8 mouse cellular contexts compared by ENCODE assay signal in genomic region chr5:142416070-142416775, GRCm38 (mm10). TPM values are rescaled to one million over a fixed set of nuclear protein-coding genes. Genes with fewer than 3 reads are reported as not detected.
A peak's percentile ranks its signal among the peaks of the same experiment; 100 is the strongest.
DNase-seq lines count a peak whose midpoint lies in the region; ATAC-seq and TF ChIP-seq lines count a peak whose summit lies in the region.

No protein-coding gene starts in this region.

- no peaks in the 10 kb centered on the region for H3K27me3 ChIP-seq in spleen, adult 2 months (ENCODE audit: control insufficient read depth, insufficient read depth, low read length)
- no peaks in the 10 kb centered on the region for H3K27me3 ChIP-seq in lung, postnatal 0 days (replicated peaks; ENCODE audit: insufficient read depth, low read length)

- no peak for TF ChIP-seq CTCF in spleen, adult 2 months (IDR thresholded peaks at IDR 0.05; ENCODE audit: extremely low read depth, insufficient read depth, insufficient read length, insufficient replicate concordance)
- no peak for TF ChIP-seq CTCF in lung, postnatal 0 days (IDR thresholded peaks at IDR 0.05)

- intact Hi-C loops in gastrocnemius, postnatal 14 days (cut with DNase I; ENCODE audit: low total_unique reads) = no loop called here

- H3K9me3 ChIP-seq in lung, postnatal 0 days (ENCODE audit: low read length) = no peaks in the 10 kb centered on the region

- peak; percentile 44; the same call in 1 of the 2 replicates for TF ChIP-seq EP300 in lung, postnatal 0 days (IDR thresholded peaks at IDR 0.05)

- H3K4me1 ChIP-seq in spleen, adult 2 months (ENCODE audit: control insufficient read depth, insufficient read depth, insufficient read length) = peaks cover 31% of the 10 kb centered on the region; the same call in 1 of the 2 replicates
- peaks cover 22% of the 10 kb centered on the region for H3K4me1 ChIP-seq in lung, postnatal 0 days (ENCODE audit: insufficient read depth, low read depth, low read length)

- peak; percentile 25 for ATAC-seq in lung, postnatal 0 days

- DNase-seq in gastrocnemius, adult 18-20 months (ENCODE audit: low spot score) = peak; percentile 65
- no peak for DNase-seq in gastrocnemius, postnatal 14 days
- DNase-seq in spleen, adult 2 months (ENCODE audit: low read depth in 1 of 2, low spot score in 2 of 2) = peak; percentile 33 to 53
- DNase-seq in spleen, adult 12 weeks (ENCODE audit: low spot score) = no peak
- peak; percentile 40 for DNase-seq in lung, postnatal 0 days (ENCODE audit: low spot score)
- DNase-seq in thymus, postnatal 10 days (ENCODE audit: low spot score in 2 of 2) = peak; percentile 47 to 49
- no peak for DNase-seq in layer of hippocampus, postnatal 14 days (ENCODE audit: low spot score in 2 of 2)
- DNase-seq in left cerebral cortex, adult 11 months (ENCODE audit: low spot score) = no peak

- peaks cover 3% of the 10 kb centered on the region for H3K36me3 ChIP-seq in spleen, adult 2 months (ENCODE audit: control insufficient read depth, insufficient read depth, low read length)
- H3K36me3 ChIP-seq in lung, postnatal 0 days (ENCODE audit: insufficient read depth, low read length) = no peaks in the 10 kb centered on the region; the same call in 1 of the 2 replicates

- TF ChIP-seq POLR2A in spleen, adult 2 months (IDR thresholded peaks at IDR 0.05; ENCODE audit: low read depth, low read length) = no peak

- no peak overlapping the region for H3K4me3 ChIP-seq in spleen, adult 2 months (ENCODE audit: extremely low read depth, insufficient read depth, insufficient read length)
- no peak overlapping the region for H3K4me3 ChIP-seq in lung, postnatal 0 days (ENCODE audit: low read depth, low read length)

- peak overlapping the region; percentile 53 for H3K27ac ChIP-seq in spleen, adult 2 months (ENCODE audit: insufficient read depth, low read length)
- H3K27ac ChIP-seq in lung, postnatal 0 days (ENCODE audit: low read length) = peak overlapping the region; percentile 57

- 0 out of 2 replicates have a peak overlapping the region, but pooled peaks have one; percentile 8 for H3K9ac ChIP-seq in lung, postnatal 0 days (replicated peaks; ENCODE audit: low read depth)

- H3K4me2 ChIP-seq in lung, postnatal 0 days (replicated peaks; ENCODE audit: low read depth, low read length) = no peak overlapping the region

- 15% methylated on average over 14 of the region's 14 CpGs for WGBS in spleen, adult 2 months
- 16% methylated on average over 14 of the region's 14 CpGs for WGBS in lung, postnatal 0 days

RNA-seq across cellular contexts. Expression of gene Foxk1, which starts 14.9 kb away (rescaled TPM):
- total RNA-seq in gastrocnemius, adult 18-20 months (2021) = 10 to 100 TPM; 14.5 to 16.4 TPM
- total RNA-seq in gastrocnemius, postnatal 14 days (2021) = 10 to 100 TPM; 12.2 to 14.7 TPM
- polyA plus RNA-seq in spleen, adult 2 months (2012; rRNA removed) = 39.2 and 133 TPM in 2 replicates
- polyA plus RNA-seq in lung, postnatal 0 days (2015; fragmentation: Nextera tagmentation; extraction: Ambion mirVana) = 4.3 and 5.1 TPM in 2 replicates
- 10 to 100 TPM; 37.9 to 39.7 TPM for total RNA-seq in layer of hippocampus, postnatal 14 days (2021)

RNA-seq across cellular contexts. Expression of gene Ap5z1, which starts 47.5 kb away (rescaled TPM):
- total RNA-seq in gastrocnemius, adult 18-20 months (2021) = 1 to 10 TPM; 3.0 to 3.8 TPM
- 1 to 10 TPM; 3.4 to 3.9 TPM for total RNA-seq in gastrocnemius, postnatal 14 days (2021)
- 58.4 and 74.0 TPM in 2 replicates for polyA plus RNA-seq in spleen, adult 2 months (2012; rRNA removed)
- 6.2 and 7.2 TPM in 2 replicates for polyA plus RNA-seq in lung, postnatal 0 days (2015; fragmentation: Nextera tagmentation; extraction: Ambion mirVana)
- total RNA-seq in layer of hippocampus, postnatal 14 days (2021) = 10 to 100 TPM; 18.3 to 19.1 TPM

Comparison
In these comparisons a context has a peak if more than half of its experiments do, and no peak if none do; other contexts are left out.
1. DNase-seq: peak in gastrocnemius, adult 18-20 months (single experiment), spleen, adult 2 months (2 of 2), lung, postnatal 0 days (single experiment) and thymus, postnatal 10 days (2 of 2); none in gastrocnemius, postnatal 14 days (single experiment), spleen, adult 12 weeks (single experiment), layer of hippocampus, postnatal 14 days (0 of 2) and left cerebral cortex, adult 11 months (single experiment).